Mouse (Mus musculus) 3134 (cell line): ENCODE measurements around the gene C130032M10Rik.

Experiments
- DNase-seq: peaks from one replicate; pipeline ENCODE4 v3.0.0-alpha.2; 2011; ENCODE audit warnings: low spot score; ENCODE audit not compliant: insufficient read length; ENCODE audit errors: extremely low read depth

Gene C130032M10Rik

GRCm38 (mm10) chr9:114515364-114515763, at the start of gene C130032M10Rik:
Gene C130032M10Rik (plus strand): TSS chr9:114515697.
- DNase-seq = no peak

GRCm38 (mm10) chr9:114466871-114467270, 48.6 kb upstream of the C130032M10Rik start:
- DNase-seq = no peak

- DNase-seq = no peak
These were observed 47.3 kb upstream of the C130032M10Rik start for GRCm38 (mm10) chr9:114468217-114468616.

- DNase-seq = no peak
These were observed 46.8 kb upstream of the C130032M10Rik start for GRCm38 (mm10) chr9:114468701-114469100.

- DNase-seq = no peak
These were observed 43.6 kb upstream of the C130032M10Rik start for GRCm38 (mm10) chr9:114471892-114472291.

GRCm38 (mm10) chr9:114477019-114477418, 38.5 kb upstream of the C130032M10Rik start:
- no peak for DNase-seq

GRCm38 (mm10) chr9:114480940-114481339, 34.6 kb upstream of the C130032M10Rik start:
- no peak for DNase-seq

- no peak for DNase-seq
These were observed 30.7 kb upstream of the C130032M10Rik start for GRCm38 (mm10) chr9:114484771-114485170.

- no peak for DNase-seq
These were observed 28.7 kb upstream of the C130032M10Rik start for GRCm38 (mm10) chr9:114486808-114487207.

GRCm38 (mm10) chr9:114487481-114488258, 27.8 kb upstream of the C130032M10Rik start:
- DNase-seq = no peak

GRCm38 (mm10) chr9:114496469-114496868, 19.0 kb upstream of the C130032M10Rik start:
- no peak for DNase-seq

- DNase-seq = peak; percentile 67
These were observed 17.3 kb upstream of the C130032M10Rik start for GRCm38 (mm10) chr9:114498218-114498617.

GRCm38 (mm10) chr9:114499783-114500515, 15.5 kb upstream of the C130032M10Rik start:
- peak; percentile 31 for DNase-seq

GRCm38 (mm10) chr9:114501111-114501510, 14.4 kb upstream of the C130032M10Rik start:
- DNase-seq = peak; percentile 40

GRCm38 (mm10) chr9:114501913-114502312, 13.6 kb upstream of the C130032M10Rik start:
- DNase-seq = no peak

GRCm38 (mm10) chr9:114502711-114503427, 12.6 kb upstream of the C130032M10Rik start:
- peak; percentile 75 for DNase-seq

GRCm38 (mm10) chr9:114504816-114505215, 10.7 kb upstream of the C130032M10Rik start, which contains the start of gene Ccr4:
Gene Ccr4 (minus strand): TSS chr9:114504916.
- no peak for DNase-seq

- no peak for DNase-seq
These were observed 8.9 kb upstream of the C130032M10Rik start for GRCm38 (mm10) chr9:114506564-114506963.

- DNase-seq = peak; percentile 72
These were observed 8.1 kb upstream of the C130032M10Rik start for GRCm38 (mm10) chr9:114507421-114507820.

GRCm38 (mm10) chr9:114509785-114510184, 5.7 kb upstream of the C130032M10Rik start:
- DNase-seq = no peak

- no peak for DNase-seq
These were observed 2.7 kb upstream of the C130032M10Rik start for GRCm38 (mm10) chr9:114512831-114513230.
